ENCODE assay signal across 19 mouse cellular contexts in the genomic region with DNA sequence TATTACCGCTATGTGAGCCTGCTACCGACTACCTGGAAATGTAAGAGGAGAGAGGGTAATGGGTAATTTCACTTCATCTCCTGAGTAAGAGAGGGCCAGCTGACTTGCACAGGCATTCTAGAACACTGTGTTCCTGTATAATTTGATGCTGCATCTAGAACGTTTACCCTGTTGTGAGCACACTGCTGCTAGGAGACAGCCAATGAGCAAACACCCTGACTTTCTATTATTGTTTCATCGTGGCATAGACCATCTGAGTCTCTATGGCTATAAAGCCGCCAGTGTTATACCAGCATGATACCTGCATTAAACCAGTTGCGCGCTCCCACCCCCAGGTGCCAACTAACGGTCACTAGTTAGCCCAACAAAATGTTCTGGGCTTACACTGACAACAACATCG. TPM values are rescaled to one million over a fixed set of nuclear protein-coding genes. Genes with fewer than 3 reads are reported as not detected.
A peak's percentile ranks its signal among the peaks of the same experiment; 100 is the strongest.
DNase-seq lines count a peak whose midpoint lies in the region; ATAC-seq lines count a peak whose summit lies in the region.
"Had no signal": no experiment of that assay in that cellular context is flagged by ENCODE, and none has a peak within 500 bp of the region (broad histone marks: within the 10 kb centered on the region; RNA-seq: fewer than 3 reads in every experiment).

No protein-coding gene starts in this region.

- peak; percentile 93 for ATAC-seq in frontal cortex, adult (ENCODE audit: low TSS enrichment)
- no peak for ATAC-seq in monocyte, adult 5-6 weeks (replicated peaks; ENCODE audit: insufficient number of reproducible peaks, low FRiP score, low TSS enrichment, poor library complexity, severe bottlenecking)
- ATAC-seq: activated CD4-positive, CD25-positive, alpha-beta regulatory T cell, adult 4 months; forebrain, postnatal 0 days; intestine, embryonic 16.5 days; midbrain, embryonic 13.5 days had no signal

- DNase-seq in frontal cortex, postnatal 10 days (ENCODE audit: low spot score in 2 of 2): no peak
- DNase-seq in layer of hippocampus, adult 9-11 months: peak; percentile 80
- no peak for DNase-seq in layer of hippocampus, postnatal 10 days (ENCODE audit: low spot score in 2 of 2)
- peak; percentile 5 for DNase-seq in right cerebral cortex, postnatal 14 days
- no peak for DNase-seq in right cerebral cortex, postnatal 10 days (ENCODE audit: low spot score in 2 of 2)
- DNase-seq: cerebellum, adult 2 months; cerebellum, postnatal 14 days; forebrain, postnatal 0 days; heart, adult 18-20 months; heart, postnatal 36 days; kidney, adult 9 months; kidney, postnatal 10 days; liver; lung, adult 2 months had no signal

RNA-seq across cellular contexts. Expression of a gene that starts 24.7 kb away (rescaled TPM):
- total RNA-seq in layer of hippocampus, postnatal 10 days (2021): 100 to 1,000 TPM; 119 to 129 TPM
- total RNA-seq in monocyte, adult 5-6 weeks (2017): 231 to 298 TPM (median 241 TPM) in 3 replicates

Comparison
In these comparisons a context has a peak if more than half of its experiments do, and no peak if none do; other contexts are left out.
1. DNase-seq: peak in layer of hippocampus, adult 9-11 months (single experiment) and right cerebral cortex, postnatal 14 days (single experiment); none in frontal cortex, postnatal 10 days (0 of 2), layer of hippocampus, postnatal 10 days (0 of 2) and right cerebral cortex, postnatal 10 days (0 of 2).